Mouse (Mus musculus): ENCODE measurements around the gene Lama5.
A peak's percentile ranks its signal among the peaks of the same experiment; 100 is the strongest.
"Not testable (repeated sequence)": the region's sequence is repeated elsewhere in the genome, so short reads cannot be mapped to it uniquely, and the experiment has no call there.

The Lama5 gene

DNA sequence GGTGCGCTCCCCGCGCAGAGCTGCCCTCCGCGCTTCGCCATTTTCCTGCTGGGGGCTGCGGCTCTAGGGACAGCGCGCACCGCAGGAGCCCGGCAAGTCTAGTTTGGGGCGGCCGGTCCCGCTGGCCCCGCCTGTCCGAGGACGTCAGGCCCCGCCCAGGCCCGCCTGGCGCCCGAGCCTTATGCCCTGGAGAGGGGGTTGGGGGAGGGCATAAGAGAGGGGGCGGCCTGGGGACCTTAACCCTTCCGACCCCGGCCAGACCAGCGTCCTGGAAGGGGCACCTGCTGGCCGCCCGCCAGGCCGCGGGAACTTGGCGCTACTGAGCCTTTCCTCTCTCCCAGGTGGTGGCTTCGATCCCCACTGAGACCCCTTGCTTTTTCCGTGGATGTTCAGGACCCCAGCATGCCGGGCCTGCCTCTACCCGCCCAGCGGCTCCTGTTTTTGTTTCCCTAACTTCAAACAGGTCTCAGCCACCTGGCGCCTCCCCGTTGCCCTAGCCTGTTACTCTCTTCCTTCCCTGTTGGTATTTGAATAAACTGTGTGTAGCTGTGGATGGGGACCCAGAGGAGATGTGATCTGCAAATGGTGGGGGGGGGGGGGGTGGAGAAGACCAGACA is at the start of gene Lama5:
Gene Lama5, minus strand, starts transcription at position 98 of the 617 bp plus-strand sequence.
- no peak for DNase-seq (ENCODE audit: low spot score in 2 of 2)

DNA sequence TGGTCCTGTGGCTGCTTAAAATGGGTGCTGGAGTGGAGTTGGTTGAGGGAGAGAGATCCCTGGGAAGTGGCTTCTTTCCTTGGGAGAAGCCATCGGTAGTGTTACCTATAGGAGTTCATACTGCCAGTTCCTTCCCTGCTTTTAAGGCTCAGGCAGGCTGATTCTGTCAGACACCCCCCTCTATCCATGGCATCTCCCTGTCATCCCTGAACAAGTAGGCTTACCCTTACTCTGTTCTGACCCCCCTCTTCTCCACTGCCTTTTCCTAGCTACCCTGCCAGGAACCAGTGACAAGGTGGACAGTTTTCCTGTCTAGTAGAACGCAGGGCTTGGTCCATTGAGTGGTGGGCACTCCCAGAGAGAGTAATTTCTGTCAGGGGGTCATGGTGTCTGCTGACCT is 48.9 kb upstream of the Lama5 start:
- no peak for DNase-seq (ENCODE audit: low spot score in 2 of 2)

DNA sequence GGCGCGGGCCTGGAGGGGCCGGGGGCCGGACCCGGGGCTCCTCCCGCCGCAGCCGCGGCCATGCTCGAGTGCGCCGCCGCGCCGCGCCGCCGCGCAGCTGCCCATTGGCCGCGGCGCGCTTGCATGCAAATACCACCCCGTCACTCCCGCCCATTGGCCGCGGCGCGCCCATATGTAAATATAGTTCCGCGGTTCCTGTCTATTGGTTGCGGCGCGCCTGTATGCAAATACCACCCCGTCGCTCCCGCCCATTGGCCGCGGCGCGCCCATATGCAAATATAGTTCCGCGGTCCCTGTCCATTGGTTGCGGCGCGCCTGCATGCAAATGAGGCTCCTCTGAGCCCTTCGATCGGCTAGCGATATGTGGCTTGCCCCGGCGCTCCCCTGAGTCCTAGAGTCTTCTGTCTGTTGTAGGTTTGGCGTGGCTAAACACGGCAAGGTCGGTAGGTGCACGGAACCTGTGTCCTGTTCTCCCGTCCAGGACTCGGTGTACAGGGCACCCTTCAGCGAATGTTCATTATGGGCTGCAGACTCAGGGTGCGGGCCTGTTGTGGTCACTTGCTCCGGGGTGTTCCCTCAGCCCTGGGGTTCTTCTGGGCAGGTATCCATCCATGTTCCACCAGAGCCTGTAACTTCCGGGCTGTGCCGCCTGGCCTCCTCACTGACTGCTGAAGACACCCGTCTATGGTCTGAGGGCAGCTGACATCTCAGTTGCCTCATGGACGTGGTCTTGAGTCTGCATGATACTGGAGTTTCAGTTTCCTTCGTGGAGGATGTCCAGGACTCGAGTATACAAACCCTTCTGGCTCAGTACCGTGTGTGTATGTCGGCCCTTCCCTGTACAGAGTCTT is 48.0 kb upstream of the Lama5 start, which contains the start of gene Cables2:
Gene Cables2, minus strand, starts transcription at position 103 of the 851 bp plus-strand sequence.
- DNase-seq (ENCODE audit: low spot score in 2 of 2) = peak; percentile 72 to 92

DNA sequence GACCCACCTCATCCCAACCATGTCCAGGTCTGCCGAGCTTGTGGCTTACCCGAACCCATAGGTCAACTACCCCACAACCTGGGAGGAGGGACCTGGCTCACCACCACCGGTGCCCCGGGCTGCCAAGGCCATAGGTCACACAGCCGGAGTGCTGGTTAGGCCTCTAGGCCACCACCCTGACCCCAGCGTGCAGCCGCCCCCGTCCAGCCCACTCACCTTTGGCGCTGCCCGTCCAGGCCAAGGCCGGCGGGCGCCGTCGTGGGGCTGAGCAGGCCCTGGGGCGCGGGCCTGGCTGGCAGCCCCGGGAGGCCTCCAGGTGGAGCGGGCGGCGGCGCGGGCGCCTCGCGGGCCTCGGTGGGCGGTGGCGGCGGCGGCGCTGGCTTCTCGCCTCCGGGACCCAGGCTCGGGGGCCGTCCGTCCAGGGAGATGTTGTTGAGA is 47.2 kb upstream of the Lama5 start:
- peak in 1 of 2 experiments; percentile 49 for DNase-seq (ENCODE audit: low spot score in 2 of 2)

DNA sequence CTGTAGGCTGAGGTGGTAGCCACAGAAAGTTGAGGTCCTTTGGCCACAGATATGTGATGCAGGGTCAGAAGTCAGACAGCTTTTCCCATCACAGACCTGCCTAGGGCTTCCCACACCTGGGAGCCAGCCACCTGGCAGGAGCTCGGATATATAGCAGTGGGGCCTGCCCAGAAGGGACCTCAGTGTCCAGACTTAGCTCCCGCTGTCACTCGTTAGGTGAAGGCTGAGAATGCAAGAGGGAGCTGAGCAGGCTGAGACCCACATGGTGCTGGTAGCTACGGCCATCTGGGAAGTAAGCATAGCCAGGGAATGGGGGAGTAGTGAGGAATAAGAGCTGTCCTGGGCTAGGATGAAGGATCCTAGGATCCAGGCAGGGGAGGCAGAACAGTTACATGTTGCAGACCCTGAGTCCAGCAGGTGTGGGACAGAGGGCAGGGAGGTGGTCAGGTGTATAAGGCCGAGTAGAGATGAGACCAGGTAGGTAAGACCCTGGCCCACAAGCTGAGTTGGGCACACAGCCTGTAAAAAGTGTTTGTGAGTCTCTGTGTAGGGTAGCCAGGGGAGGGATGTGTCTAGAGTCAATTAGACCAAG is 46.2 kb upstream of the Lama5 start:
- no peak for DNase-seq (ENCODE audit: low spot score in 2 of 2)

DNA sequence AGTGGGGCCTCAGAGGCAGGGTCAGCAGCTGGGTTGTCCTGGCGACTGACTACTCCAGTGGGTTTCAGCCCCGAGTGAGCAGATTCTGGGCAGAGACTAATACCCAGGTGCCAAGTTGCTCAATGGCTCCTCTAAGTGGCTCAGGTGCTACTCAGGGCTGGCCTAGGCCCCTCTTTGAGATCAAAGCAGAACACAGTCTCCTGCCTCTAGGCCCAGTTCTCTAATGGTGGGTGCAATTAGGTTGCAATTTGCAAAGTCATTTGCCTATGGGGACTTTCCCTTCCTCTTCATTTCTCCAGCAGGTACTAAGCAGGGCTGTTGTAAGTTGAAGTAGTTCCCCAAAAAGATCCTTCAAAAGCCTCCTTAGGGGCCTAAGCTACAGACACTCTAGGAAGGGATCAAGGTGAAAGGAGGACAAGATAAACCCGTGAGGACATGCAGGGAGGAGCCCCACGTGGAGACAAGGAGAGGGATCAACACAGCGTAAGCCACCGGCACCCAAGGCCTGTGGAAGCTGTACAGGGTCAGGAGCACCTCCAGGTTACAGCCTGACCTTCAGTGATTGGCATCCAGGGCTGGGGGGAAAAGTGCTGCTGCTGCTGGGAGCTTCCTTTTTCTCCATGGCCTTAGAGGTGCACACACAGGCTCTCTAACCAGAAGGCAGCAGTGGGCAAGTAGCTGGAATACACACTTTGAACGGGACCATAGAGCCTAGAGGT is 45.0 kb upstream of the Lama5 start:
- no peak for DNase-seq (ENCODE audit: low spot score in 2 of 2)

DNA sequence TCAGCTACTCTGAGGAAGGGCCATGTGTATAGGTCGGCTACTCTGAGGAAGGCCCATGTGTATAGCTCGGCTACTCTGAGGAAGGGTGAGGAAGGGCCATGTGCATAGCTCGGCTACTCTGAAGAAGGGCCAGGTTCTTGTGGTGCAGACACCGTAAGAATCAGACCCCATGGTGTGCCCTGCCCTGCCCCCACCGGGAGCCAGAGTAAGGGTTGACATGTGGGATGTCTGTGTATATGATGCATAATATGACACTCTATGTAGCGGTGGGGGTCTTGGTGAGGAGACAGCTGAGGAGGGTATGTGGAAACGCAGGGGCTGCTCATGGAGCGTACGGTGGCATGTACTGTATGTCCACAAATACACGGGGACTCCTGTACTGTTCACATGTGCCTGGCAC is 43.7 kb upstream of the Lama5 start:
- DNase-seq (ENCODE audit: low spot score in 2 of 2) = no peak

DNA sequence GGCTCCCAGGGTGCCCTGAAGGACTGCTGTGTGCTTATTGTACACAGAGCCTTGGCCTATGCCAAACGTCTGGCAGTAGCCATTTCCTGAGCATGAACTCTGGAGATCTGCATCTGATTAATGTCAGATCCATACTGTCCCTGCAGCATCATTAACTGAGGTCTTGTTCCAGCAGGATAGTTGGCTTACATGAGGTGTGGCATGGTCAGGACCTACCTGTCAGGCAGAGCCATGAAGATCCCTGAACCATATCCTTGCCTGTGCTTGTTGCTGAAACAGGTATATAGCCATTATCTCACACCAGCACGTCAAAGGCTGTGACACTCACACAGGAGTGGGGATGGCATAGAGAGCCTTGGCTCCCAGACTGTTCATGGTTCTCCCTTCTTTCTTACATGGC is 42.3 kb upstream of the Lama5 start:
- no peak for DNase-seq (ENCODE audit: low spot score in 2 of 2)

DNA sequence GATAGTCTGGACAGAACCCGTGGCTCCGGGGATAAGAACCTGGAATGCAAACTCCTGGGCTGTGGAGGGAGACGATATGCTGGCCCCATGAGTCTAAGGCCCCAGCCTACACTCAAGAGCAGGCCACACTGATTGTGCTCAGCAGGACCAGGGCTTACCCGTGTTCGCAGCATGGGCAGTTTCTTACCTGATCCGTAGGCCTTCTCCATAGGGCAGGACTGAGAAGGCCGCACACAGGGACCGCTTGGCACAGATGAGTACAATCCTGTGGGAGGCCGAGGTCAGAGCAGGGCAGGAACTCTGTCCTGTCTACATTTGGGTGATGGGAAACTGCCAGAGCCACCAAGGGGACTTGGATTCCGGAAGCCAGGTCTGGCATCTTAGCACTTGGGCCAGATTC is 37.2 kb upstream of the Lama5 start:
- DNase-seq (ENCODE audit: low spot score in 2 of 2) = no peak

DNA sequence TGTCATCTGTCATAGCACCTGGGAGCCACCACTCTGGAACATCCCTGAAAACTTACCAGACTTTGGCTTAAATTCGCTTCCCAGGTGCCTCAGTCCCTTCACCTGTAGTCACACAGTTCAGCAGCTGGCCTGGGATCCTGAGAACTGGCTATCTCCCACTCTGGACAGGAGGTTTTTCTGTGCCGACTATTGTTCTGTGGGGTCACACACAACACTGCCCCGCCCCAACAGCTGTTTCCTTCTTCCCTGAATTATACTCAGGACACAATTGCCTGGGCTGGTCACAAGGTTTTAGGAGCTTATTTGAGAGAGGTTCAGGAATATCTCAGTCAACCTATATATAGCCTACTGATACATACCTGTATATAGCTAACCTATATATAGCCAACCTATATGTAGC is 36.8 kb upstream of the Lama5 start:
- no peak for DNase-seq (ENCODE audit: low spot score in 2 of 2)

DNA sequence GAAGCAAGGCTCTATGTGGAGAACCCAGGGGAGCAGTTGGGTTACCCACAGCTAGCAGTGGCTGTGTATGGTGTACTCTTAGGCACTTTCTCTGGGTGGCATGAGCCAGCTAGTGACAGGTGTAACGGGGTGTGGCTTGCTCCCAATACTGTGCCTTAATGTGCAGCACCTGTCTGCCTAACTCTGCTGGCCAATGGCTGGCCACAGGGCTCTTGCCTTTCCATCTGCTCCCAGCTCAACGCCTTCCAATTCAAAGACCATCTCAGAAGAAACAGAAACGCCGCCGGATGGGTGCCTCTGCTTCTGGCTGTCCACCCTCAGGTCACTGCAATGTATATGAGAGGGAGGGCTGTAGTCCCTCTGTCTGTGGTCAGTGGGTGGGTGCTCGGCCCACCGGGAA is 36.2 kb upstream of the Lama5 start:
- no peak for DNase-seq (ENCODE audit: low spot score in 2 of 2)

DNA sequence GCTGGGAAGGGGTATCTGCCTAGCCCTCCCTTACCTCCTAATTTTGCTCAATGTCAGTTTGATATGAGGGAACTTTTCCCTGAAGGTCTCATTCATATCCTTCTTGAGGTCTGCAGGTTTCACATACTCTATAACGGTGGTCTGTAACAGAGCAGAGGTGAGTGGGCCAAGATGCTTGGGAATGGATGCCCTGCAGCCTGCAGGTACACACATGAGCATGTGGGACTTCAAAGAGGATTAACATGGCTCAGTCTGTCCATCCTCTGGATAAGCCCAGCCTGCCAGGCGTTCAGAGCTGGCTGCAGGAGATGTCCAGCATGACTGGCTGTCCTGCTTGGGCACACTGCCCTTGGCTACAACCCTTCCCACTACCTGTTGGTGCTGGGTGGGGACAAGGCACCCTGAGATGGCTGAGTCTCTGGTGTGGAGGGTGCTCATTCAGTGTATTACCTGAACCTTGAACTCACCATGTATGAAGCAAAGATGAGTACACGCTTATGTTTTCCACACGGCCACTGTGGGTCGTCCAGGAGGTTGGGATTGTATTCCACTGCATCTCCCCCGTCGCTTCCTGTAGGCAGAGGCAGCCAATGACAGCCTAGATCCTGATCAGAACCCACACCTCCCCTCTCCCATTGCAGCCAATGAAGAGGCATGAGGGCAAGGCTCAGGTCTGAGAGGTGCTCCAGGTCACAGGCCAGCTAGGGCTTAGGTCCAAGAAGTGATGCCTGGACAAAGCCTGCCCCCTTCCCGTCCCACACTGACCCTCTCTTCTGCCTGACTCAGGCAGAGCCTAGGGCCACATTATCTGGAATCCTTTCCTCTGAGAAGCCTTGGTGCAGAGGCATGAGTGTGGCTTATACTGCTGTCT is 35.2 kb upstream of the Lama5 start:
- no peak for DNase-seq (ENCODE audit: low spot score in 2 of 2)

DNA sequence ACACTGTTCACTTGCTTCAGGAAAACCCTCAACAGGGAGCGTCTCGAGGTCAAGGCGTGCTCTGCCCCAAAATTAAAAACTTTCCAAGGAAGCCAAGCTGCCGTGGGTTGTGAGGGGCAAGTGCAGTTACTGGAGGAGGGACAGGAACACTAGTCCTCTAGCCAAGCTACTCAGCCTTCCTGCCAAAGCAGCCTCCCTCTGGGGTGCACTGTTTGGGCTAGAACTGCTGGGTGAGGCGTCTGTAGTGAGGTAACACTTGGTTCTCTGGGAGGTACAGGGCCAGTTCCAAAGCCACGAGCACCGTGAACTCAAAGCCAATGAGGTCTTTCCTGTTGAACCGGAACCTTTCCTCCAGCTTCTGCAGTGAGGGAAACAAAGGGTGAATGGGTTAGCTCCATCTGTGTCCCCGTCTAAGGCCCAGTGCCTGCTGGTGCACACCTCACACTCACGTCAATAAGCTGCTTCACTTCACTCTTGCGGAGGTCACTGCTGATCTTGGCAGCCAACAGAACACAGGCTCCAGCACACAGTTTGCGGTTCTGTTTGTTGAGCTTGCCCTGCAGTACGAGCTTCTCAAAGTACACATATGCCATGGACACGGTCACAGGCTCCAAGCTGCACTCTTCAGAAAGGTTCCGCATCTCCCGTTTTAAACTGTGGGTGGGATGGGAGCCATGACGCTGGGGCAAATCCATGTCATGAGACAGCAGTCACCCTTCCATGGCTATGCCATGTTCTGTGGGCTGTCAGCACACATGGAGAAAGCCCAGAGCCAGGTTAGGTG is 34.4 kb upstream of the Lama5 start:
- not testable (repeated sequence) for DNase-seq (ENCODE audit: low spot score in 2 of 2)

DNA sequence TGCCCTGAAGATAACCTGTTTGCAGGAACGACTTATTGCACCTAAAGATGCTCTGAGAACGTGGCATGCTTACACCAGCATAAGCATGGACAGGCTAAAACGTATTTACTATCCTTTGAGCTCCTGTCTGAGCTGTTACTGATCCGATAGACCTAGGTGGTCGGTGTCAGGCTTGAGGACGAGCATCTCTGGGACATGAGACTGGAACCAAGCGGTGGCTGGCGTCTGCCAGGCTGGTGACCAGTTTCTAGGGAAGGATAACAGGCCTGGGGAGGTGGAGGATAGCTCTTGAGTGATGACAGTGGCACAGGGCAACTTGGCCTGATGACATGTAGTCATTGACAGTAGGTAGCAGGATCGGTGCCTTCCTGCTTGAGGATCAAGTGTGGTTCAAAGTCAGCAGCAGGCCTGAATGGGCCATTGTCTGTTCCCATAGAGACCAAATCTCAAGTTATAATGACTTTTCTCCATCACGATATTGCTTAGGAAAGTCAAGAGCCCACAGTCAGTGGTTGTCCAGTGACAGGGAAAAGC is 33.4 kb upstream of the Lama5 start:
- not testable (repeated sequence) for DNase-seq (ENCODE audit: low spot score in 2 of 2)

DNA sequence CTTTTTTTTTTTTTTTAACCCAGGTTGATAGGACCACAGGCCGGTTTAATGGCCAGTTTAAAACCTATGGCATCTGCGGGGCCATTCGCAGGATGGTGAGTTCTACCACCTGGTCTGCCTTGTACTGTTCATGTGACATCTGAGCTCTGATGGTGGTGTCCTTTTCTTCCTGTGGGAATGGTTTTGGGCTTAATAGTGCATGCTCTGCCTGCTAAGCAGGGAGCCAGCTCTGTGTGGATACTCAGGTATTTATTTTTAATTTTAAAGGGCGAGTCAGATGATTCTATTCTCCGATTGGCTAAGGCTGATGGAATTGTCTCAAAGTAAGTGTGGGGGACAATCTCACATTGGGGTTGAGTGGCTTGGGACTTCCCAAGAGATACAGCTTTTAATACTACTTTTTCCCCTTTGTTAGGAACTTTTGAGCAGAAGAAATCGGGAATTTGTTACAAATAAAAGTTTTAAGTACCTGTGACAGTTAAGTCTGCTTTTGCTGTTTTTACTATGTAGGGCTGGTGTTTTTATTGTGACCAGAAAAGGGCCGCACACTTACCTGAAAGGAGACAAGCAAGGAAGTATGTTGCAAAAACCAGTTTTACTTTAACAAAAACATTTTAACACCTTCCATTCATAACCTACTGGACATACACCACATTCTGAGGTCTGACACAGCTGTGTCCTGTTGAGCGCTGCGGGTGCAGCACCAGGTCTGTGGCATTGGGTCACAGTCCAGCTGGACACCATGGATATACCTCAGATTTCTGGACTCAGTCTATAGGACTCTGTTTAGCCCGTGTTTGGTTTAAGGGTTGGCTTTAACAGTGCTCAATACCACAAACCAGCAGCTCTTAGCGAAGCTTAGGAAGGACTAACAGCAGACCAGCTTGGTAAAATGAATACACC is 32.6 kb upstream of the Lama5 start:
- DNase-seq (ENCODE audit: low spot score in 2 of 2) = no peak

DNA sequence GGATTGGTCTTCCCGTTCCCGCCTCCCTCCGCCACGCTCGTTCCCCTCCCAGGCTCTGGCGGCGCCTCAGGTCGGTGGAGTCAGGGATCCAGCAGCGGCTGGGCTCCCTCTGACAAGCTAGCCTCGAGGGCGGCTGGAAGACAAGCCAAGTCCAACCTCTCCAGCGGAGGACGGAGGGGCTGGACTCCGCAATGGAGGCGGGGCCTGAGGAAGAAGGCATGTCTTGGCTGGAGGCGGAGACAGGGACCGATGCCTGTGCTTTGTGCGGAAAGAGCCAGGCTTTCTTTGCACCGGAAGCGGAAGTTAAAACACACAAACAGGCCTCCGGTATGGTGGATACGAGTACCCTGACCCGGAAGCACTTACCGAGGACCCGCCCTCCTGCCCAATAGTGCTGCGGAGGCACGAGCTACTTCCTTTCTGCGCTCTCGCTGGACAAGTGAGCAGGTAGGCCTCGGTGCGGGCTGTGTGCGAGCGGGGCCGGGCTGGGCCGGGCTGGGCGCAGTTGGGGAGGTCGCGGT is 31.4 kb upstream of the Lama5 start, which contains the start of gene Rps21:
Gene Rps21, plus strand, starts transcription at position 377 of the 521 bp plus-strand sequence.
- peak; percentile 93 to 96 for DNase-seq (ENCODE audit: low spot score in 2 of 2)

DNA sequence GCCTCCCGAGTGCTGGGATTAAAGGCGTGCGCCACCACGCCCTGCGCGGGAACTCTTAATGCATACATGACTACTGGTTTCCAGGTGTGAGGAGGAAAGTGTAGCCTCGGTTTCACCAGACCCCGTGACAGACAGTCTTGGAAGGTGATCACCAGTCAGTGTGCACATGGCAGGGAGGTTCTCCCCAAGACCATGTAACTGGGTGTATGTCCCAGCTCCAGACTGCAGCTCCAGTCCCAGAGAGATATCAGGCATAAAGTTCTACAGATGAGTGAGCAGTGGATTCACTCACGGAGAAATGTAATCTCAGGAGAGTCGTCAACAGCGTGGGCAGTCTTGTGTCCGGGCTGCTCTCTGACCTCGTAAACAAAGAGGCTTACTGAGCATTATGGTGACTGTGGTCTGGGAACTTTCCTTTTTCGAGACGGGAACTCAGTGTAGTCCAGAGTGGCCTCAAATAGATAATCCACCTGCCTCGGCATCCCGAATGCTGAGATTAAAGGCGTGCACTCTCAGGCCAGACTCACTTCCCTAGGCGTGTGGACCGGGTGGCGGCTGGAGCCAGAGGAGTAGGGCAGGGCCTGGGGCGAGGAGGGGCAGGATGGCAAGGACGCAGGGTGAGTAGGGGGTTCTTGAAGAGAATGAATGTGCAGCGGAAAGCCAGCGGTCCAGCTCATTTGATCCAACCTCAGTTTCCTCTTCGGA is 30.8 kb upstream of the Lama5 start:
- DNase-seq (ENCODE audit: low spot score in 2 of 2) = no peak

DNA sequence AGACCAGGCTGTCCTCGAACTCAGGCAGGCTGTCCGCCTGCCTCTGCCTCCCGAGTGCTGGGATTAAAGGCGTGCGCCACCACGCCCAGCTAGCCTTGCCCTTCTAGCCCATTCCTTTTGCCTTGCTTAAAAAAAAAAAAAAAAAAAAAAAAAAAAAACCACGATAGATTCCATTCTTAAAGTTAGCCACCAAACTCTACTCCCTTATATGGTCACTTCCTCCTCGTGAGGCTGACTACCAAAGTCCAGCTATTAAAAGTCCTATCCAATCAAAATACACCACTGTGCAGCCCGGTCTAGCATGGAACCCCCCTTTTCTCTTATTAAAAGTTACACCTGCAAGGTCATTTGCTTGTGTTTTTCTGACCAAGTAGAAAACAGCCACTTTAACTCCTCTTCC is 30.0 kb upstream of the Lama5 start:
- DNase-seq (ENCODE audit: low spot score in 2 of 2) = no peak
